Mouse (Mus musculus) hindbrain, embryonic 16.5 days (tissue): Measurements from ENCODE around the gene Adig. TPM values are rescaled to one million over a fixed set of nuclear protein-coding genes. Genes with fewer than 3 reads are reported as not detected.

Source experiments
- ATAC-seq: fragments of 200-750 bp; cut with Nextera tagmentation; 2 replicates; pipeline ENCODE4 v1.8.0; 2017; ENCODE audit warnings: moderate TSS enrichment, moderate library complexity
- H3K27ac ChIP-seq: fragments of 300-500 bp; sonication (generic); 2 replicates; pipeline ENCODE4 v1.5.1; 2014; ENCODE audit warnings: low read depth, mild to moderate bottlenecking, control low read depth, low read length, moderate library complexity
- H3K27me3 ChIP-seq: fragments of 300-500 bp; sonication (generic); replicated peaks from 2 replicates; pipeline ENCODE4 v1.6.1; 2014; ENCODE audit warnings: low read length; ENCODE audit not compliant: control insufficient read depth, insufficient read depth
- H3K36me3 ChIP-seq: fragments of 300-500 bp; sonication (generic); 2 replicates; pipeline ENCODE4 v1.6.1; 2014; ENCODE audit warnings: mild to moderate bottlenecking, low read length, moderate library complexity, mixed read lengths; ENCODE audit not compliant: control insufficient read depth, insufficient read depth
- H3K4me1 ChIP-seq: fragments of 300-500 bp; sonication (generic); 2 replicates; pipeline ENCODE4 v1.6.1; 2014; ENCODE audit warnings: low read depth, low read length; ENCODE audit not compliant: control insufficient read depth, insufficient read depth
- H3K4me2 ChIP-seq: fragments of 300-500 bp; sonication (generic); 2 replicates; pipeline ENCODE4 v1.6.1; 2014; ENCODE audit warnings: mild to moderate bottlenecking, low read length, control low read depth, moderate library complexity
- H3K4me3 ChIP-seq: fragments of 300-500 bp; sonication (generic); 2 replicates; pipeline ENCODE4 v1.5.1; 2014; ENCODE audit warnings: mild to moderate bottlenecking, low read length, control low read depth, moderate library complexity
- H3K9ac ChIP-seq: fragments of 300-500 bp; sonication (generic); 2 replicates; pipeline ENCODE4 v1.6.1; 2014; ENCODE audit warnings: low read depth, mild to moderate bottlenecking, control low read depth, low read length, moderate library complexity
- H3K9me3 ChIP-seq: fragments of 300-500 bp; sonication (generic); 2 replicates; pipeline ENCODE4 v1.6.1; 2014; ENCODE audit warnings: mild to moderate bottlenecking, low read length, moderate library complexity; ENCODE audit not compliant: control insufficient read depth
- WGBS: fragments of 180-500 bp; shearing (Covaris S2); extraction: QIAGEN DNeasy Blood & Tissue Kit; methylation state at CpG from one replicate; pipeline ENCODE4 v1.1.7; 2014; 5-methylcytosine and 5-hydroxymethylcytosine counted together
- polyA plus RNA-seq: library from polyadenylated mRNA; unstranded; fragments of >200 nt; fragmentation: Nextera tagmentation; extraction: Ambion mirVana; gene quantifications from 2 replicates; pipeline ENCODE4 v1.2.1, GENCODE M21; 2015

Adig gene
- polyA plus RNA-seq, 1 experiment from 2014 or later, result not detected

- H3K4me3 ChIP-seq, result no peak overlapping the region
- H3K9ac ChIP-seq, result no peak overlapping the region
- H3K27me3 ChIP-seq, result no peaks in the 10 kb centered on the region
- H3K4me1 ChIP-seq, result no peaks in the 10 kb centered on the region
- 87% methylated on average over 5 of the region's 5 CpGs for WGBS
- no peak overlapping the region for H3K27ac ChIP-seq
- ATAC-seq, result no peak
- no peaks in the 10 kb centered on the region for H3K36me3 ChIP-seq
- H3K4me2 ChIP-seq, result no peak overlapping the region
- no peaks in the 10 kb centered on the region for H3K9me3 ChIP-seq
These were observed 4.1 kb downstream of the Adig start for GRCm38 (mm10) chr2:158506475-158506874.

GRCm38 (mm10) chr2:158507046-158507445, 4.6 kb downstream of the Adig start:
- H3K9ac ChIP-seq, result no peak overlapping the region
- no peak overlapping the region for H3K4me2 ChIP-seq
- no peaks in the 10 kb centered on the region for H3K9me3 ChIP-seq
- no peaks in the 10 kb centered on the region for H3K27me3 ChIP-seq
- 95% methylated on average over 10 of the region's 10 CpGs for WGBS
- H3K4me3 ChIP-seq, result no peak overlapping the region
- H3K36me3 ChIP-seq, result no peaks in the 10 kb centered on the region
- H3K27ac ChIP-seq, result no peak overlapping the region
- ATAC-seq, result no peak
- H3K4me1 ChIP-seq, result no peaks in the 10 kb centered on the region

- no peak overlapping the region for H3K27ac ChIP-seq
- no peaks in the 10 kb centered on the region for H3K27me3 ChIP-seq
- no peak overlapping the region for H3K9ac ChIP-seq
- H3K9me3 ChIP-seq, result no peaks in the 10 kb centered on the region
- 71% methylated on average over 6 of the region's 6 CpGs for WGBS
- H3K36me3 ChIP-seq, result no peaks in the 10 kb centered on the region
- H3K4me3 ChIP-seq, result no peak overlapping the region
- H3K4me1 ChIP-seq, result no peaks in the 10 kb centered on the region
- ATAC-seq, result no peak
- H3K4me2 ChIP-seq, result no peak overlapping the region
These were observed 8.3 kb downstream of the Adig start for GRCm38 (mm10) chr2:158510665-158511064.

GRCm38 (mm10) chr2:158512528-158512927, 10.1 kb downstream of the Adig start, which contains the start of gene Arhgap40:
Gene Arhgap40, plus strand, starts transcription at chr2:158512796.
- H3K27me3 ChIP-seq, result no peaks in the 10 kb centered on the region
- no peaks in the 10 kb centered on the region for H3K4me1 ChIP-seq
- no peak within 1 kb of the TSS for H3K4me3 ChIP-seq
- ATAC-seq, result no peak
- no peaks in the 10 kb centered on the region for H3K9me3 ChIP-seq
- no peaks in the 10 kb centered on the region for H3K36me3 ChIP-seq
- 86% methylated on average over 10 of the region's 10 CpGs for WGBS
- H3K4me2 ChIP-seq, result no peak within 1 kb of the TSS
- H3K27ac ChIP-seq, result no peak within 1 kb of the TSS
- no peak within 1 kb of the TSS for H3K9ac ChIP-seq

- 78% methylated on average over 12 of the region's 12 CpGs for WGBS
- no peak for ATAC-seq
These were observed 11.5 kb downstream of the Adig start for GRCm38 (mm10) chr2:158513821-158514336.

GRCm38 (mm10) chr2:158518583-158518982, 16.2 kb downstream of the Adig start:
- Histone ChIP-seq H3K9ac (no peak overlapping the region), H3K4me3 (no peak overlapping the region), H3K36me3 (no peaks in the 10 kb centered on the region), H3K27ac (no peak overlapping the region), H3K4me1 (no peaks in the 10 kb centered on the region), H3K27me3 (no peaks in the 10 kb centered on the region), H3K4me2 (no peak overlapping the region), H3K9me3 (no peaks in the 10 kb centered on the region)
- WGBS, result 50% methylated on average over 6 of the region's 6 CpGs
- ATAC-seq, result no peak

More at GRCm38 (mm10) chr2:158513821-158514336, 11.5 kb downstream of the Adig start:
- Histone ChIP-seq H3K4me3 (no peak overlapping the region), H3K4me2 (no peak overlapping the region), H3K9ac (no peak overlapping the region), H3K36me3 (no peaks in the 10 kb centered on the region), H3K27me3 (no peaks in the 10 kb centered on the region), H3K4me1 (no peaks in the 10 kb centered on the region), H3K9me3 (no peaks in the 10 kb centered on the region), H3K27ac (no peak overlapping the region)

GRCm38 (mm10) chr2:158519071-158519470, 16.7 kb downstream of the Adig start:
- ATAC-seq, result no peak
- no peak overlapping the region for H3K9ac ChIP-seq
- H3K4me1 ChIP-seq, result no peaks in the 10 kb centered on the region
- WGBS, result 80% methylated on average over 11 of the region's 11 CpGs
- H3K27me3 ChIP-seq, result no peaks in the 10 kb centered on the region
- no peaks in the 10 kb centered on the region for H3K9me3 ChIP-seq
- H3K4me3 ChIP-seq, result no peak overlapping the region
- no peaks in the 10 kb centered on the region for H3K36me3 ChIP-seq
- H3K27ac ChIP-seq, result no peak overlapping the region
- no peak overlapping the region for H3K4me2 ChIP-seq

GRCm38 (mm10) chr2:158519800-158520199, 17.4 kb downstream of the Adig start:
- Histone ChIP-seq H3K4me1 (no peaks in the 10 kb centered on the region), H3K4me3 (no peak overlapping the region), H3K9ac (no peak overlapping the region), H3K27ac (no peak overlapping the region), H3K27me3 (no peaks in the 10 kb centered on the region), H3K4me2 (no peak overlapping the region), H3K36me3 (no peaks in the 10 kb centered on the region), H3K9me3 (no peaks in the 10 kb centered on the region)
- ATAC-seq, result no peak
- WGBS, result 84% methylated on average over 6 of the region's 6 CpGs

GRCm38 (mm10) chr2:158523060-158523459, 20.6 kb downstream of the Adig start:
- Histone ChIP-seq H3K9me3 (no peaks in the 10 kb centered on the region), H3K9ac (no peak overlapping the region), H3K36me3 (no peaks in the 10 kb centered on the region), H3K4me2 (no peak overlapping the region), H3K27ac (no peak overlapping the region), H3K27me3 (no peaks in the 10 kb centered on the region), H3K4me3 (no peak overlapping the region), H3K4me1 (no peaks in the 10 kb centered on the region)
- 70% methylated on average over 8 of the region's 8 CpGs for WGBS
- no peak for ATAC-seq
